In genomic region chr1:162609633-162610250, GRCm38 (mm10) we compare ENCODE assay signal across 23 mouse cellular contexts. TPM values are rescaled to one million over a fixed set of nuclear protein-coding genes. Genes with fewer than 3 reads are reported as not detected.
DNase-seq lines count a peak whose midpoint lies in the region; ATAC-seq lines count a peak whose summit lies in the region.
"Had no signal": no experiment of that assay in that cellular context is flagged by ENCODE, and none has a peak within 500 bp of the region (broad histone marks: within the 10 kb centered on the region; RNA-seq: fewer than 3 reads in every experiment).

No protein-coding gene starts in this region.

- peak; percentile 33 for DNase-seq in embryo, embryonic 11 days
- no peak for DNase-seq in embryo, embryonic 10 days (ENCODE audit: low spot score)
- peak; percentile 74 for DNase-seq in heart, adult 11 months
- peak; percentile 47 for DNase-seq in ZHBTc4 (ENCODE audit: low read depth, low spot score)
- no peak for DNase-seq in cerebellum, postnatal 14 days
- no peak for DNase-seq in ovary, adult 18-20 months (ENCODE audit: low spot score)
- DNase-seq: cerebellum, adult 9-11 months; gastrocnemius, postnatal 36 days; kidney, adult 18-20 months; kidney, postnatal 10 days; lung, adult 2 months; lung, postnatal 36 days had no signal

- no peaks in the 10 kb centered on the region for H3K36me3 ChIP-seq in heart, embryonic 11.5 days (ENCODE audit: control insufficient read depth, insufficient read depth, low read length)
- no peaks in the 10 kb centered on the region for H3K36me3 ChIP-seq in embryonic facial prominence, embryonic 15.5 days
- H3K36me3 ChIP-seq: limb, embryonic 10.5 days; stomach, embryonic 15.5 days had no signal

- WGBS in heart, embryonic 11.5 days (ENCODE audit: insufficient replicate concordance): 33% methylated on average over 9 of the region's 9 CpGs
- WGBS in embryonic facial prominence, embryonic 15.5 days: 32% methylated on average over 9 of the region's 9 CpGs

- no peak for ATAC-seq in heart, embryonic 11.5 days (replicated peaks; ENCODE audit: insufficient number of reproducible peaks, low FRiP score, low TSS enrichment)
- no peak for ATAC-seq in embryonic facial prominence, embryonic 15.5 days (ENCODE audit: insufficient number of reproducible peaks, low FRiP score, low TSS enrichment, low read depth)

- H3K27ac ChIP-seq in heart, embryonic 11.5 days (ENCODE audit: low read depth, low read length): no peak overlapping the region
- peak overlapping the region; percentile 28; the same call in 1 of the 2 replicates for H3K27ac ChIP-seq in embryonic facial prominence, embryonic 15.5 days (replicated peaks)
- H3K27ac ChIP-seq: heart, embryonic 10.5 days; layer of hippocampus, adult 2 months; limb, embryonic 10.5 days; stomach, embryonic 15.5 days had no signal

- no peaks in the 10 kb centered on the region for H3K4me1 ChIP-seq in heart, embryonic 11.5 days (ENCODE audit: control insufficient read depth, insufficient read depth, low read length)
- 0 out of 2 replicates have a peak, but pooled peaks cover 5% of the 10 kb centered on the region for H3K4me1 ChIP-seq in embryonic facial prominence, embryonic 15.5 days
- H3K4me1 ChIP-seq: stomach, embryonic 15.5 days had no signal

- H3K9ac ChIP-seq in heart, embryonic 11.5 days (ENCODE audit: low read depth, low read length): no peak overlapping the region
- H3K9ac ChIP-seq in embryonic facial prominence, embryonic 15.5 days: no peak overlapping the region
- H3K9ac ChIP-seq: stomach, embryonic 15.5 days had no signal

- no peaks in the 10 kb centered on the region for H3K27me3 ChIP-seq in heart, embryonic 11.5 days (ENCODE audit: control insufficient read depth, insufficient read depth, low read length)
- H3K27me3 ChIP-seq in embryonic facial prominence, embryonic 15.5 days: no peaks in the 10 kb centered on the region
- H3K27me3 ChIP-seq: stomach, embryonic 15.5 days had no signal

- H3K4me2 ChIP-seq in heart, embryonic 11.5 days: no peak overlapping the region
- H3K4me2 ChIP-seq in embryonic facial prominence, embryonic 15.5 days (replicated peaks): no peak overlapping the region
- H3K4me2 ChIP-seq: liver, embryonic 11.5 days; stomach, embryonic 15.5 days had no signal

- H3K9me3 ChIP-seq in heart, embryonic 11.5 days (replicated peaks; ENCODE audit: control insufficient read depth, low read length): no peaks in the 10 kb centered on the region
- no peaks in the 10 kb centered on the region for H3K9me3 ChIP-seq in embryonic facial prominence, embryonic 15.5 days (replicated peaks)
- H3K9me3 ChIP-seq: heart, embryonic 10.5 days; limb, embryonic 10.5 days; stomach, embryonic 15.5 days had no signal

- H3K4me3 ChIP-seq in heart, embryonic 11.5 days (ENCODE audit: low read depth, low read length): no peak overlapping the region
- H3K4me3 ChIP-seq in embryonic facial prominence, embryonic 15.5 days (replicated peaks): no peak overlapping the region
- H3K4me3 ChIP-seq: heart, embryonic 10.5 days; layer of hippocampus, adult 2 months; limb, embryonic 10.5 days; stomach, embryonic 15.5 days had no signal

RNA-seq across cellular contexts. Expression of gene Myoc, which starts 29.2 kb away (rescaled TPM):
- polyA plus RNA-seq in heart, embryonic 11.5 days (2014; fragmentation: Nextera tagmentation; extraction: Ambion mirVana): not detected in 2 replicates
- 0.23 TPM in 1 of 2 replicates, not detected in the other for polyA plus RNA-seq in embryonic facial prominence, embryonic 15.5 days (2015; fragmentation: Nextera tagmentation; extraction: Ambion mirVana)
- polyA plus RNA-seq: C2C12; heart, embryonic 10.5 days; limb, embryonic 10.5 days; liver, embryonic 11.5 days; neural tube, embryonic 11.5 days; spleen, adult 2 months had no signal

RNA-seq across cellular contexts. Expression of gene Vamp4, which starts 39.4 kb away (rescaled TPM):
- 37.7 and 39.9 TPM in 2 replicates for polyA plus RNA-seq in heart, embryonic 11.5 days (2014; fragmentation: Nextera tagmentation; extraction: Ambion mirVana)
- 76.2 and 82.9 TPM in 2 replicates for polyA plus RNA-seq in embryonic facial prominence, embryonic 15.5 days (2015; fragmentation: Nextera tagmentation; extraction: Ambion mirVana)

RNA-seq across cellular contexts. Expression of gene Myocos, which starts 48.3 kb away (rescaled TPM):
- not detected in 2 replicates for polyA plus RNA-seq in heart, embryonic 11.5 days (2014; fragmentation: Nextera tagmentation; extraction: Ambion mirVana)
- polyA plus RNA-seq in embryonic facial prominence, embryonic 15.5 days (2015; fragmentation: Nextera tagmentation; extraction: Ambion mirVana): not detected in 2 replicates
- polyA plus RNA-seq: C2C12; heart, embryonic 10.5 days; limb, embryonic 10.5 days; liver, embryonic 11.5 days; lung, adult 2 months; neural tube, embryonic 11.5 days; spleen, adult 2 months; stomach, embryonic 15.5 days; thymus, postnatal 0 days had no signal

Comparison
In these comparisons a context has a peak if more than half of its experiments do, and no peak if none do; other contexts are left out.
1. DNase-seq: peak in embryo, embryonic 11 days (single experiment), heart, adult 11 months (single experiment) and ZHBTc4 (single experiment); none in embryo, embryonic 10 days (single experiment), cerebellum, postnatal 14 days (0 of 2) and ovary, adult 18-20 months (single experiment).